Mouse (Mus musculus) lung, adult 18-20 months (tissue): Measurements from ENCODE around the gene Ncln.
A peak's percentile ranks its signal among the peaks of the same experiment; 100 is the strongest.

Source experiments
- DNase-seq, 2 experiments: peaks; one replicate each; pipeline ENCODE4 v3.0.0; 2022; ENCODE audit warnings: mixed read lengths in 2 of 2

Gene Ncln

GRCm38 (mm10) chr10:81510246-81510810, 14.1 kb upstream of the Ncln start:
- peak; percentile 38 to 60 for DNase-seq

GRCm38 (mm10) chr10:81507691-81508489, 11.7 kb upstream of the Ncln start:
- DNase-seq: no peak

- DNase-seq: no peak
Measured at GRCm38 (mm10) chr10:81507095-81507494, 10.9 kb upstream of the Ncln start.

DNA sequence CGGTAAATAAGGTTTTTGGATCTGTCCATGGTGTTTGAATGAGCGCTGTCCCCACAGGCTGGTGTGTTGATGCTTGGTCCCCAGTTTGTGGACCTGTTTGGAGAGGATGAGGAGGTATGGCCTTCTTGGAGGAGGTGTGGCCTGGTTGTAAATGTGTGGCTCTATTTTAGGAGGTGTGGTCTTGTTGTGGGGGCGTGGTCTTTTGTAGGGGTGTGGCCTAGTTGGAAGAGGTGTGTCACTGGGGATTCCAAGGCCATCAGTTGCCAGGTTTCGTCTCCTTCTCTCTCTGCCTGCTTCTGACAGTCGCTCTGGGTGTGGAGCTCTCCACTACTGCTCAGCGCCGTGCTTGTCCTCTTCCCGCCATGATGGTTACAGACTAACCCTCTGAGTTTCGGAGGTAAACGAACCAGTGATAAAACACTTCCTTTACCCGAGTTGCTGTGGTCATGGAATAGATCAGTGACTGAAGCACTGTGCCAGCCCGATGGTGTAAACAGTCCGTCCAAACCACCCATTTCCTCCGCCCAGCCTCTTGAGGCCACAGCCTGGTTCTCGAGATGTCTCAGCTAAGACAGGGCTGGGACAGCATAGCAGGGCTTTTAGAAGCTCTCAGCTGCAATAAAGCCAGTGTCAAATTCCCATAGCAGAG, 8.9 kb upstream of the Ncln start:
- peak; percentile 47 to 51 for DNase-seq

GRCm38 (mm10) chr10:81502658-81503057, 6.5 kb upstream of the Ncln start:
- peak; percentile 85 to 90 for DNase-seq

DNA sequence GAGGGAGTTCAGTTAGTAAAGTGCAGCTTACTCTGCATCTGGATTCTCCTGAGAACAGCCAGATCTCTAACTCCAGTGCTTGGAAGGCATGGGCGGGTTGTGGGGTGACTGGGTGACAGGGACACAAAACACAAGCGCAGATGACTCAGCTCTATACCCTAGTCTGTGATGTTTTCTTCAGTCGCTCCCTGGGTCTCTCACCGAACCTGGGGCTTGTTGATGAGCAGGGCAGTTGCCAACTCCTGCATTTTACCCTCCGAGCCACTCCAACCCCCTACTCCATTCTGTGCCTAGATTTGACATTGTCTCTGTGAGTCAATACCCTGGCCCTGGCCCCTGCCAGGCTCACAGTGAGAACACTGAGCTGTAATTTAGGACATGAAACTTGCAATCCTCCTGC, 5.7 kb upstream of the Ncln start:
- no peak for DNase-seq

DNA sequence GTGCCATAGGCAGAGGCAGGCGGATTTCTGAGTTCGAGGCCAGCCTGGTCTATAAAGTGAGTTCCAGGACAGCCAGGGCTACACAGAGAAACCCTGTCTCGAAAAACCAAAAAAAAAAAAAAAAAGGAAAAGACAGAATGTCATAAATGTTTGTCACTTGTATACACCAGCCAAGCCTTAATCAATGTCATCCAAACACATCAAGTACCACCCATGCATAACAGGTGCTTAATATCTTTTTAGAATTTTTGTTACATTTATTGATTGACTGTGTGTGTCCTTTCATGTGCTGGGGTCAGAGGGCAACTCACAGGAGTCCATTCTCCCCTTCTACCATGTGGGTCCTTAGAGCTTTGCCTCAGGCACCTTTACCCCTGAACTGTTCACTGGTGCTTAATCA, 3.8 kb upstream of the Ncln start, which contains the start of gene S1pr4:
S1pr4 (minus strand) TSS at position 101 of the 400 bp plus-strand sequence.
- no peak for DNase-seq

DNA sequence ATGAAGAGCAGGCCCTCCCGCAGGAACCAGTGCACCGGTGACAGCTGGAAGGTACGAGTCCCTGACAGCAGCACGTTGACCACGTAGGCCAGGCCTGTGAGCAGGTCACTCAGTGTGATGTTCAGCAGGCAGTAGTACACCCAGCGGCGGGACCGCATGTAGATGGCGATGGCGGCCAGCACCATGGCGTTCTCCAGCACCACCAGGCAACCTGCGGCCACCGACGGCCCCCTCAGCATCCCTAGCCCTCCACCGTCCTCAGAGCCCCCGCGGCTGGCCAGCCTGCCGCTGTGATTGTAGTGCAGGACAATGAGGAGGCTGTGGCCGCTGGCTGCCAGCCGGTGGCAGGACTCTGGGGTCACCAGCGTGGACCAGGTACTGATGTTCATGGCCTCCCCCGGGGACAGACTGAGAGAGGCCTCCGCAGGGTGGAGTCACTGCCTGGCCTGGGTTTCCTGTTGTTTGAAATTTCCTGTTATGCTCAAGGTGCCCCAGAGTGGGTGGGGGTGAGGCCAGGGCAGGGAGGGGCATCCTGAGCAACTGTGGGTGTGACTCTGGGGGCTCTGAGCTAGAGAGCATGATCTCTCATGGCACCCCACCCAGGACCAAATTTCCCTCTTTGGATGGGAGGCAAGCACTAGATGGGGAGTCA, 3.2 kb upstream of the Ncln start:
- peak; percentile 81 to 84 for DNase-seq

DNA sequence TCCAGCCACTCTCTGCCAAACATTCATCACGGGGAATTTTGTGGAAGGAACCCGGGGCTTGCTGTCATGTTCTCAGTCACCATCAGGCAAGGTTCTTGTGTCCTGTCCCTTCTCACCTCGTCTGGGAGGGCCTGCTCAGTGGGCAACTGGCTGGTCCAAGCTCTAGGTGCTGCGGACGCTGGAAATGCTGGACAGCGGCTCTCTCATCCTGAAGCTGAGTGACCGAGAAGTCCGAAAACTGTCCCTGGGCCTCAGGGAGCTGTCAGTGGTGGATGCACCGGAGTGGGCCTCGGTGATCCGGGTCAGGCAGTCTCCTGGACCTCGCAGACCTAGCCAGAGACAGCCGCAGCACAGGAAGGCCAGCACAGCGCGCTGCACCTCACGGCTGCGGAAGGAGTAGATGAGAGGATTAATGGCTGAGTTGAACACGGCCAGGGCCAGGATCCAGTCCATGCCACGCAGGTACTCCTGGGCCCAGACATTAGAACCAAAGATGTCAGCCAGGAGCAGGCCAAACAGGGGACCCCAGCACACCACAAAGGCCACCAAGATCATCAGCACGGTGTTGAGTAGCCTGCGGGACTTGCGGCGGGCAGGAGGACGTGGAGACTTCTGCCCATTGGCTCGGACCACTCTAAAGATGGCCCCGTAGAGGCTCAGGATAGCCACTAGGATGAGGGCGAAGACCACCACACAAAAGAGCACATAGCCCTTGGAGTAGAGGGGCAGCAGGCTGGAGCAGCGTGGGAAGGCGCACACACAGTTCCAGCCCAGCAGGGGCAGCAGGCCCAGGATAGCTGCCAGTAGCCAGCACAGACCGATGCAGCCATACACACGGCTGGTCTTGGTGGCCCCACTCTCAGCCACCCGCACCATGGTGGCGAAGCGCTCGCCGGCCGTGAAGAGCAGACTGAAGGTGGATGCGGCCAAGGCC, 2.4 kb upstream of the Ncln start:
- DNase-seq: no peak

GRCm38 (mm10) chr10:81497401-81498270, 1.4 kb upstream of the Ncln start:
- peak in 1 of 2 experiments; percentile 42 for DNase-seq

DNA sequence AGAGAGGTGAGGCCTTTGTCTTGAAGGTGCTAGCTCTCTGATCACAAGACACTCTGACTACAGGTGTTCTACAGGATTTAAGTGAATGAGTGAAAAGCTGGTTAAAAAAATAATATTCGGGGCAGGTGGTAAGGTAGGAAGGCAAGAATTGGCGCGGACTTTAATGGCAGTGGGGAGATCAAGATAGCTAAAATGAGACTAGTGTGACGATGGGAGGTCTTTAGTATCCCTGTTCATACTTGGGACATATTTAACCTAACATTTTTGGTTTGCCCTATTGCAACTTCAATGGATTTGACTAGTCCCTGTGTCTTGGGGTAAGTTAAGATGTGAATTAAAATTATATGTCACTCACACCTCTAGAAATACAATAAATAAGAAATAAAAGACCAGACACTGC, 777 bp upstream of the Ncln start:
- DNase-seq: no peak

- no peak for DNase-seq
Measured at GRCm38 (mm10) chr10:81495616-81496263, 452 bp downstream of the Ncln start.

DNA sequence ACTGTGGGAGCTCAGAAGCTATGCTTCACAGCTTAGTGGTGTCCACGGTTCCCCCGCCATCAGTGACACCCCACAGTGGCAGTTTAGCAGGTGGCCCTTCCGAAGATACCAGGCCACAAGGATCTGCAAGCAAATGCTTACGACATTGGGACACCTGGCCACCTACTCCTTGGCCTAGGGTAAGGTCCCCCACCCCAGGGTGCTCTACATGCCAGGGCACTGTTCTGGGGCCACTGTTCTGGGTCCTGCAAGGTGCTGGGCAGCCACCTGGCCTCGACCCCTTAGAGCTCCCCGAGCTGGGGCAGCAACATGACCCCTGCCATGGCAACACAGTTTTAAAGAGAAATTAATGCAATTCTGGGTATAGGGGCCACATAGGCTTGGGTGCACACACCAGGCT, 1.0 kb downstream of the Ncln start:
- no peak for DNase-seq

DNA sequence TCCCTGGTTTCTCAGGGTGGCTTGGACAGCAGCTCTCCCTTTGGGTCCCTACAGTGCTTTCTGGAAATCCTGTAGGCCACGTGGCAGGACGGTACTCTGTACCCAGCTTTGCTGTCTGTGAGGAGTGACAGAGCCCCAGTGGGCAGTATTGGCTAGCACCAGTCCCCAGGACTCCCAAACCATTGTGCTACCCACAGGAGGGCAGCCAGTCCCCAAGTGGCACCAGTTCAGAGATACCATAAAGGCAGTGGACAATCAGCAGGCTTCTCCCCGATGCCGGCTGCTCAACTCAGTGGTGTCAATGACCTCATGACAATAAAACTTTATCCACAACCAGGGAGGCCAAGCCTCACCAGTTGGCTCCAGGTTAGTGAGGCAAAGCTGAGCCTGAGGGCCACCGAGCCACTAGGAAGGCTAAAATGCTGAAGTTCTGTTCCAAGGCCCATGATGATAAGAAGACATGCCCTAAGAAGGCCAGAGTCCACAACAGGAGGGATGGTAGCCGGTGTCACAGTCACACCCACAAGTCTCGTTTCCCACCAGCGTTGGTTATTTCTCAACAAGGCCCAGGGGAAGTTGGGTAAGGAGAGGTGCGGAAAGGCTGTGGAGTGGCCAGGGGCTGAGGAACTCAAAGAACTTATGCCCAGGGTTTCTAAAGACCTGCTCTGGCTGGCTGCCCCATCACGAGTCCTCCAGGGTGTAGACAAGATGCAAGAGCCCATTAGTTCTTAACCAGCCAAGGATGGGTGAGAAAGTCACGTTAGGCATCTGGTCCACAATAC, 1.7 kb downstream of the Ncln start:
- peak; percentile 49 to 53 for DNase-seq

GRCm38 (mm10) chr10:81493601-81494220, 2.5 kb downstream of the Ncln start:
- no peak for DNase-seq

DNA sequence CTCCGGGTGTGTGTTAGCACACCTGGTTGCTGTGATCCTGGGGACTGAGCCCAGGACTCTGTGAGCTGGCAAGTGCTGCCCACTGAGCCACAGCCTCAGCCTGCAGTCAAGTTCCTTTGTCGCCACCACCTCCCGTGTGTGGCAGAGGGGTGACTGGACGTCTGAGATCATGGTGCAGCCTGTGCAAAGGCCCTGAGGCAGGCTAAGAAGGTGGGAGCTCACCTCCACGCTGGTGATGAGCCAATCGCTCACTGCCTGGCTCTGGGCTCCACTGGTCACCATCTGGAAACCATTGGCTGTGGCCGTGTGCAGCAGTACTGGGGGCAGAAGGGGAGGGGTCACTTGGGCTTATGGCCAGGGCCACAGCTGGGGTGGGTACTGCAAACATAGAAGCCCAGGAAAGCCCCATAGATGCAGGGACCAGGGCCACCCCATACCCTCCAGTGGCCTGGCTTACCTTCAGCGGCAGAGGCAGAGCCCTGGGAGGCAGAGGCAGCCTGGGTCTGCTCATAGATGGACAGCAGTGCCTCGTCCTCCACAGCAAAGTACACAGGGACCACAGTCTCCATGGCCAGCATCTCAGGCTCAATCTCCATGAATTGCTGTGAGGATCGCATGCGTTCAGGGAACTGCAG, 3.5 kb downstream of the Ncln start:
- DNase-seq: no peak

DNA sequence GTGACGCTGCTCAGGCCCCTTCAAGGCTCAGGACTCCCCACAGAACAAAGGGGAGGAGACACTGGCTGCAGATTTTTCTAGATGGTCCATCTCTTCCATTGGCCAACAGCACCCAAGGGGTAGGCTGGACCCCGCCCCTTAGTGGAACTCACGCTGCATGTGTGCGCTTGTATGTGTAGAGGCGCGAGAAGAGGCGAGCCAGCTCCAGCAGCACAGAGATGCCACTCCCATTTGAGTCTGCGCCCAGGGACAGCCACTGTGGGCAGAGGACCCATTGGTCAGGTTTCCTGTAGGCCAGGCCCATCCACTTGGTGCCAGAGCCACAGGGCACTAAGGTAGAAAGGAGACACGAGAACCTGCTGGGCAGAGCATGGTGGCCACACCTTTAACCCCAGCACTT, 5.2 kb downstream of the Ncln start:
- no peak for DNase-seq

GRCm38 (mm10) chr10:81489941-81490340, 6.3 kb downstream of the Ncln start:
- DNase-seq: no peak

GRCm38 (mm10) chr10:81488081-81488480, 8.1 kb downstream of the Ncln start:
- peak in 1 of 2 experiments; percentile 33 for DNase-seq
